Mouse (Mus musculus) kidney, postnatal 0 days (tissue): ENCODE data around the gene Pnmal2. TPM values are rescaled to one million over a fixed set of nuclear protein-coding genes. Genes with fewer than 3 reads are reported as not detected.

ENCODE experiments used
- ATAC-seq: fragments of 200-750 bp; cut with Nextera tagmentation; replicated peaks from 2 replicates; pipeline ENCODE4 v1.8.0; 2017; ENCODE audit warnings: low read depth, moderate number of reproducible peaks, moderate TSS enrichment, moderate library complexity; ENCODE audit not compliant: low FRiP score
- DNase-seq: peaks from one replicate; pipeline ENCODE4 v3.0.0-alpha.2; 2016; ENCODE audit warnings: low spot score
- H3K27ac ChIP-seq: fragments of 300-500 bp; sonication (generic); 2 replicates; pipeline ENCODE4 v1.5.1; 2014; ENCODE audit warnings: mild to moderate bottlenecking
- H3K27me3 ChIP-seq: fragments of 300-500 bp; sonication (generic); 2 replicates; pipeline ENCODE4 v1.6.1; 2014; ENCODE audit warnings: low read length, mixed read lengths; ENCODE audit not compliant: insufficient read depth
- H3K36me3 ChIP-seq: fragments of 300-500 bp; sonication (generic); 2 replicates; pipeline ENCODE4 v1.6.1; 2014; ENCODE audit warnings: low read length, mixed read lengths; ENCODE audit not compliant: insufficient read depth
- H3K4me1 ChIP-seq: fragments of 300-500 bp; sonication (generic); replicated peaks from 2 replicates; pipeline ENCODE4 v1.6.1; 2014; ENCODE audit warnings: antibody characterized with exemption, low read length, mixed read lengths; ENCODE audit not compliant: insufficient read depth
- H3K4me2 ChIP-seq: fragments of 300-500 bp; sonication (generic); 2 replicates; pipeline ENCODE4 v1.6.1; 2014; ENCODE audit warnings: mild to moderate bottlenecking, low read length, moderate library complexity, mixed read lengths
- H3K4me3 ChIP-seq: fragments of 300-500 bp; sonication (generic); replicated peaks from 2 replicates; pipeline ENCODE4 v1.5.1; 2014; ENCODE audit warnings: low read depth, low read length
- H3K9ac ChIP-seq: fragments of 300-500 bp; sonication (generic); 2 replicates; pipeline ENCODE4 v1.6.1; 2014; ENCODE audit warnings: low read depth, low read length
- H3K9me3 ChIP-seq: fragments of 300-500 bp; sonication (generic); replicated peaks from 2 replicates; pipeline ENCODE4 v1.6.1; 2016; ENCODE audit warnings: low read length, inconsistent platforms, mixed read lengths
- CTCF ChIP-seq: IDR thresholded peaks from 2 replicates; pipeline ENCODE4 v1.5.1; 2016; ENCODE audit warnings: antibody characterized with exemption, low read depth, mild to moderate bottlenecking, moderate library complexity
- WGBS: fragments of 180-500 bp; shearing (Covaris S2); extraction: QIAGEN DNeasy Blood & Tissue Kit; methylation state at CpG from one replicate; pipeline ENCODE4 v1.1.7; 2014; 5-methylcytosine and 5-hydroxymethylcytosine counted together
- polyA plus RNA-seq: library from polyadenylated mRNA; unstranded; fragments of >200 nt; fragmentation: Nextera tagmentation; extraction: Ambion mirVana; gene quantifications from 2 replicates; pipeline ENCODE4 v1.2.1, GENCODE M21; 2015

Gene Pnmal2
- polyA plus RNA-seq, 1 experiment from 2014 or later: 7.0 TPM

DNA sequence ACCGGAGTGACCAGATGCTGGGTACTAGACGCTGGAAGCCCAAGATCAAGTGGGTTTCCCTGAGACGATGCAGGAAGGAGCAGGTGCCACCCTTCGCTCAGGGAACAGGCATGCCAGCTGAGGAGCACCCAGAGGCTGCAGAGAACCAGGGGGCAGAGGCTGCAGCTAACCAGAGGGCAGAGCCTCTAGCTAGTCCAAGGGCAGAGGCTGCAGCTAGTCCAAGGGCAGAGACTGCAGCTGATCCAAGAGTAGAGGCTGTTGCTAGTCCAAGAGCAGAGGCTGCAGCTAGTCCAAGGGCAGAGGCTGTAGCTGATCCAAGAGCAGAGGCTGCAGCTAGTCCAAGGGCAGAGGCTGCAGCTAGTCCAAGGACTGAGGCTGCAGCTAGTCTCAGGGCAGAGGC, 50.9 kb downstream of the Pnmal2 start:
- TF ChIP-seq CTCF: no peak
- Histone ChIP-seq H3K36me3 (peaks cover 14% of the 10 kb centered on the region; the same call in 1 of the 2 replicates), H3K27me3 (no peaks in the 10 kb centered on the region), H3K4me1 (peaks cover 46% of the 10 kb centered on the region), H3K9ac (peak overlapping the region; percentile 78), H3K27ac (no peak overlapping the region), H3K4me2 (peak overlapping the region; percentile 68), H3K9me3 (no peaks in the 10 kb centered on the region), H3K4me3 (peak overlapping the region; percentile 70)
- WGBS: 78% methylated on average over 4 of the region's 4 CpGs
- ATAC-seq (no peak), DNase-seq (no peak)

Other genes with a start within 250 kb of the Pnmal2 start
- gene Ceacam9, start 222.8 kb upstream of the Pnmal2 start, polyA plus RNA-seq: not detected in 2 replicates
- gene Ap2s1, start 206.3 kb upstream of the Pnmal2 start, polyA plus RNA-seq: 262 and 263 TPM in 2 replicates
- gene Slc1a5, start 163.3 kb upstream of the Pnmal2 start, polyA plus RNA-seq: 49.0 and 55.8 TPM in 2 replicates
- 65.4 and 71.2 TPM in 2 replicates for gene Strn4, start 128.8 kb upstream of the Pnmal2 start, polyA plus RNA-seq
- gene Fkrp, start 128.0 kb upstream of the Pnmal2 start, polyA plus RNA-seq: 31.0 and 32.0 TPM in 2 replicates
- gene Prkd2, start 101.8 kb upstream of the Pnmal2 start, polyA plus RNA-seq: 12.8 and 15.1 TPM in 2 replicates
- gene Dact3, start 69.4 kb upstream of the Pnmal2 start, polyA plus RNA-seq: 3.7 and 4.3 TPM in 2 replicates
- 7.3 and 8.9 TPM in 2 replicates for gene Gng8, start 52.9 kb upstream of the Pnmal2 start, polyA plus RNA-seq
- 2.2 and 2.3 TPM in 2 replicates for gene Ptgir, start 38.2 kb upstream of the Pnmal2 start, polyA plus RNA-seq
- 134 and 136 TPM in 2 replicates for gene Calm3, start 20.6 kb upstream of the Pnmal2 start, polyA plus RNA-seq
- gene Pnmal1, start 15.0 kb downstream of the Pnmal2 start, polyA plus RNA-seq: 0.28 and 0.33 TPM in 2 replicates
- 0.09 and 0.13 TPM in 2 replicates for gene Gm42372, start 38.4 kb downstream of the Pnmal2 start, polyA plus RNA-seq
- gene Ccdc8, start 48.0 kb downstream of the Pnmal2 start, polyA plus RNA-seq: 15.7 and 16.9 TPM in 2 replicates
- gene Ppp5c, start 83.2 kb downstream of the Pnmal2 start, polyA plus RNA-seq: 82.0 and 95.4 TPM in 2 replicates
- 5.1 and 6.1 TPM in 2 replicates for gene Hif3a, start 117.7 kb downstream of the Pnmal2 start, polyA plus RNA-seq
- gene Psg16, start 129.4 kb downstream of the Pnmal2 start, polyA plus RNA-seq: 0.07 TPM in 1 of 2 replicates, not detected in the other
- gene Ceacam3, start 205.6 kb downstream of the Pnmal2 start, polyA plus RNA-seq: not detected in 2 replicates